Mouse (Mus musculus): ENCODE measurements around the gene Cyp1a2.

- TF ChIP-seq MYOD1 (IDR thresholded peaks at IDR 0.05; ENCODE audit: control insufficient read depth in 1 of 3, insufficient read length in 2 of 3, low read depth in 2 of 3) (no peak), POLR2A (IDR thresholded peaks at IDR 0.05; ENCODE audit: insufficient read length, low read depth) (no peak)
These were observed 39.8 kb upstream of the Cyp1a2 start for GRCm38 (mm10) chr9:57723315-57723715.
